Mouse (Mus musculus): ENCODE data around the gene Rfx3. TPM values are rescaled to one million over a fixed set of nuclear protein-coding genes. Genes with fewer than 3 reads are reported as not detected.

Gene Rfx3
- total and polyA plus RNA-seq, 3 experiments = 1.1 to 62.0 (median 1.8) TPM

- H3K4me1 ChIP-seq (ENCODE audit: control insufficient read depth in 1 of 2, insufficient read depth in 2 of 2, low read length in 2 of 2) = no peaks in the 10 kb centered on the region
- H3K9ac ChIP-seq (ENCODE audit: control insufficient read depth, low read depth, low read length, poor library complexity, severe bottlenecking) = no peak overlapping the region
- no peaks in the 10 kb centered on the region for H3K36me3 ChIP-seq (ENCODE audit: control insufficient read depth in 1 of 2, insufficient read depth in 2 of 2, low read length in 2 of 2)
- no peaks in the 10 kb centered on the region for H3K79me2 ChIP-seq (ENCODE audit: control insufficient read depth, insufficient read depth, low read length, poor library complexity)
- no peak for TF ChIP-seq RAD21 (IDR thresholded peaks at IDR 0.05; ENCODE audit: low read depth, low read length)
- no peak for TF ChIP-seq MAX (IDR thresholded peaks at IDR 0.05; ENCODE audit: low read length)
- no peak for TF ChIP-seq USF1 (IDR thresholded peaks at IDR 0.05; ENCODE audit: low read depth, low read length)
- no peak for TF ChIP-seq ZMIZ1 (IDR thresholded peaks at IDR 0.05; ENCODE audit: low read depth, low read length)
- no peak for TF ChIP-seq NRF1 (IDR thresholded peaks at IDR 0.05; ENCODE audit: insufficient read depth, low read depth, low read length, poor library complexity, severe bottlenecking)
- TF ChIP-seq GABPA (IDR thresholded peaks at IDR 0.05; ENCODE audit: low read depth, low read length) = no peak
- TF ChIP-seq MEF2A (IDR thresholded peaks at IDR 0.05; ENCODE audit: extremely low read depth, insufficient replicate concordance, low read depth, low read length, poor library complexity, severe bottlenecking) = no peak
- TF ChIP-seq SIN3A (IDR thresholded peaks at IDR 0.05; ENCODE audit: low read length) = no peak
- TF ChIP-seq GATA1 (IDR thresholded peaks at IDR 0.05; ENCODE audit: low read depth, low read length) = no peak
- no peak for TF ChIP-seq CHD1 (IDR thresholded peaks at IDR 0.05; ENCODE audit: low read depth, low read length)
- TF ChIP-seq ZNF384 (IDR thresholded peaks at IDR 0.05; ENCODE audit: low read depth, low read length) = no peak
- TF ChIP-seq MXI1 (IDR thresholded peaks at IDR 0.05; ENCODE audit: low read depth, low read length) = no peak
- TF ChIP-seq ZKSCAN1 (IDR thresholded peaks at IDR 0.05; ENCODE audit: low read depth, low read length) = no peak
- TF ChIP-seq CHD2 (IDR thresholded peaks at IDR 0.05; ENCODE audit: low read length) = no peak
- no peak for TF ChIP-seq MAFK (IDR thresholded peaks at IDR 0.05; ENCODE audit: borderline replicate concordance, low read depth, low read length)
- no peak for TF ChIP-seq POLR2AphosphoS5 (IDR thresholded peaks at IDR 0.05; ENCODE audit: borderline replicate concordance, low read depth, low read length)
- TF ChIP-seq HCFC1 (IDR thresholded peaks at IDR 0.05; ENCODE audit: low read depth, low read length) = no peak
- TF ChIP-seq MAZ (IDR thresholded peaks at IDR 0.05; ENCODE audit: low read depth, low read length) = no peak
- no peak overlapping the region for H3K4me3 ChIP-seq (ENCODE audit: control insufficient read depth in 1 of 2, insufficient read depth in 1 of 2, low read depth in 2 of 2, low read length in 2 of 2)
- H3K27ac ChIP-seq (ENCODE audit: control insufficient read depth, low read depth, low read length) = no peak overlapping the region
- peak; percentile 7 for DNase-seq (ENCODE audit: low read depth, low spot score)
- H3K27me3 ChIP-seq (ENCODE audit: control insufficient read depth in 1 of 2, insufficient read depth in 2 of 2, low read length in 2 of 2) = no peaks in the 10 kb centered on the region
- H3K9me3 ChIP-seq (replicated peaks; ENCODE audit: insufficient read depth, low read length) = no peaks in the 10 kb centered on the region
Measured at GRCm38 (mm10) chr19:27832448-27832847, 178.5 kb downstream of the Rfx3 start.

GRCm38 (mm10) chr19:27828316-27828715 lies 182.7 kb downstream of the Rfx3 start:
- TF ChIP-seq GATA1 (IDR thresholded peaks at IDR 0.05; ENCODE audit: low read depth, low read length) (no peak), RAD21 (IDR thresholded peaks at IDR 0.05; ENCODE audit: low read depth, low read length) (no peak), SIN3A (IDR thresholded peaks at IDR 0.05; ENCODE audit: low read length) (no peak), POLR2AphosphoS2 (IDR thresholded peaks at IDR 0.05; ENCODE audit: low read length) (no peak), POLR2AphosphoS5 (IDR thresholded peaks at IDR 0.05; ENCODE audit: borderline replicate concordance, low read depth, low read length) (no peak), MAFK (IDR thresholded peaks at IDR 0.05; ENCODE audit: borderline replicate concordance, low read depth, low read length) (no peak), BHLHE40 (IDR thresholded peaks at IDR 0.05; ENCODE audit: borderline replicate concordance, low read depth, low read length) (no peak), TAL1 (IDR thresholded peaks at IDR 0.05; ENCODE audit: low read length) (no peak)
- DNase-seq (ENCODE audit: low read depth, low spot score) = no peak
- no peak overlapping the region for H3K27ac ChIP-seq (ENCODE audit: control insufficient read depth, low read depth, low read length)
- no peaks in the 10 kb centered on the region for H3K27me3 ChIP-seq (ENCODE audit: control insufficient read depth in 1 of 2, insufficient read depth in 2 of 2, low read length in 2 of 2)
- no peaks in the 10 kb centered on the region for H3K79me2 ChIP-seq (ENCODE audit: control insufficient read depth, insufficient read depth, low read length, poor library complexity)
- H3K9me3 ChIP-seq (replicated peaks; ENCODE audit: insufficient read depth, low read length) = no peaks in the 10 kb centered on the region
- no peak overlapping the region for H3K9ac ChIP-seq (ENCODE audit: control insufficient read depth, low read depth, low read length, poor library complexity, severe bottlenecking)
- no peaks in the 10 kb centered on the region for H3K4me1 ChIP-seq (ENCODE audit: control insufficient read depth in 1 of 2, insufficient read depth in 2 of 2, low read length in 2 of 2)
- no peak overlapping the region for H3K4me3 ChIP-seq (ENCODE audit: control insufficient read depth in 1 of 2, insufficient read depth in 1 of 2, low read depth in 2 of 2, low read length in 2 of 2)
- no peaks in the 10 kb centered on the region for H3K36me3 ChIP-seq (ENCODE audit: control insufficient read depth in 1 of 2, insufficient read depth in 2 of 2, low read length in 2 of 2)
